Mouse (Mus musculus) brain, adult 2 months (tissue): ENCODE measurements around the gene Creld2.

Experiments
- DNase-seq: peaks from one replicate; pipeline ENCODE4 v3.0.0; 2011; ENCODE audit warnings: low read depth, low spot score

Gene Creld2

GRCm38 (mm10) chr15:88828800-88829705 lies 9.6 kb downstream of the Creld2 start:
- peak; percentile 95 for DNase-seq

DNA sequence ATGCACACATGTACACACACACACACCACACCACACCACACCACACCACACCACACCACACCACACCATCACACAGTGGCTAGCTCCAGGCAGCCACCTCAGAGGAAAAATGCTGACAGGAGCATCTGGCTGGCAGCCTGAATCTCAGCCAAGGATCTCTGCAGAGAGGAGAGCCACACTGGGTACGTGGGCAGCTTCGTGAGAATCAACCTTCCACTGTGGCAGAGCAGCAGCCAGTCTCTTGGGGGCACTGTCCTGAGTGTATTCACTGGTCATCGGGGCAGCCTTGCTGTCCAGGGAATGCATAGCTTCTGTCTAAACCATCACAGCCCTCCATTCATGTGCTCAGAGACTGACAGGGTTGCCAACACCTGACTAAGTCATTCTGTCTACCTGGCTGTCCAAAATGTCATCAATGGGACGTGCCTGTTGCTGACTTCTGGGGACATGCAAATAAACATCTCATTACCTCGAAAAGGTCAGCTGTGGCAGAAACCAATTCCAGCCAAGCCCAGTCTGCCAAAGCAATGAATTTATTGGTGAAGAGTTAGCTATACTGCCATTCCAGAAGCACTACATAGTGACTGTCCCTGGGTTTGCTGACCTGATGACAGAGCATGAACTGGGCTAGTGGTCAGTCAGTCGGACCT lies 10.5 kb downstream of the Creld2 start:
- DNase-seq: peak; percentile 73

- DNase-seq: no peak
Observed at GRCm38 (mm10) chr15:88830696-88831095, 11.2 kb downstream of the Creld2 start.

DNA sequence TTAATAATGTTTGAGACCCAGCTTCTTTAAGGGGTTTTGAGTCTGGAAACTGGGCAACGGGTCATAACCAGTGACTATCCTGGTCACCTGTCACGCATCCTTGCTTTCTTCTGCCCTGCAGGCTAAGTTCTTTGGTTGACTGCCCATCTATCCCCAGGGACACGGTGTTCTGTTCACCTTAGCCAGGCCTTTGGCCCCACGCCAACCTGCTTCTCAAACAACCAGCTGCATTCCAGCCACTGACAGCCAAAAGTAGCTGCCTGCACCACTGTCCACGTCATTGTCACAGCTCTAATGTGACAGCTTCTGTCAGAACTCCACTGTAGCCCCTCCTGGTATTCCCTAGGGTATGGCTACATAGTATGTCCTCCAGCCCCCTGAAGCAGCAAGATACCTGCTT lies 12.0 kb downstream of the Creld2 start:
- no peak for DNase-seq

- DNase-seq: no peak
Observed at GRCm38 (mm10) chr15:88832536-88832935, 13.1 kb downstream of the Creld2 start.

DNA sequence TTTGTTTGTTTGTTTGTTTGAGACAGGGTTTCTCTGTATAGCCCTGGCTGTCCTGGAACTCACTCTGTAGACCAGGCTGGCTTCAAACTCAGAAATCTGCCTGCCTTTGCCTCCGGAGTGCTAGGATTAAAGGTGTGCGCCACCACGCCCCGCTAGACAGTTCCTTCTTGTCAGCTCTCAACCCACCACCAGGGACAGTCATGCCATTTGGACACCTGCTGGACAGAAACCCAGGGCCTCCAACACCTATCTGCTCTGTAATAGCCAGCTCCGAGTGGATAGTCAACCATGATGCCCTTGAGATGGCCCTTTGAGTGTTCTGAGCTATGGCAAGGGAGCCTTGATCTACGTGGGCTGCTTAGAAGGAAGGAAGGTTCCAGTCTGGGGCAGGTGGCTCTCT lies 16.6 kb downstream of the Creld2 start:
- no peak for DNase-seq

GRCm38 (mm10) chr15:88836571-88836970 lies 17.1 kb downstream of the Creld2 start:
- no peak for DNase-seq

DNA sequence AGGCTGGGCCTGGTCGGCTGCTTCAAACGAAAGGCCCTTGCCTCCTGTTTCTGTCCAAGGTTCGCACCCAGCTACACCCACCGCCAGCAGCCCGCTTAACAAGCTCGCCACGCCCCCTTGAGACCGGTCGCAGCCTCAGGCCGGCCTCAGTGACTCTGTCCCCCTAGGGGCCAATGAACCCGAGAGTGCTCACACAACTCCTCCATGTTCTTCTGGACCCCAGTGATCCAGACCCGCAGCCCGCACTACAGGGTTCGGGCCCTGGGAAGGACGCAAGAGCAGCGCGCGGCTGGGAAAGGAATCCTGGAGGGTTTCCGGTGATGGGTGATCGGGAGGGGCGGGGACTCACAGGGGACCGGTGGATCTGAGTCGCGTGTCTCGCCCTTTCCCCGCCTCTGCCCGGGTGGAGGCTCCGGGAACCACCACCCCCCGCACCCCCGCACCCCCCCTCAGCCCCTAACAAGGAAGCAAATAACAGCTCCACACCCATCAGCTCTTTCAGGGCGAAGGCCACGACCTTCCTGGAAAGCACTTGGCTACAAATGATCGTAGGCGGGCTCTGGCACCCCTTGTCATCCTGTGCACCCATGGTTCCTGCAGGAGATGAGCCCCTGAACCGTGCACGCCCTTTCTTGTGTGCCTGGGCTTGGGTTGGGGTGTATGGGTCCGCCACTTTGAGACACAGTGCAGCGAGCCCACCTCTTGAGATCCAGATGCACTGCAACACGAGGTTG lies 17.9 kb downstream of the Creld2 start:
- peak; percentile 83 for DNase-seq

GRCm38 (mm10) chr15:88837977-88838376 lies 18.5 kb downstream of the Creld2 start:
- no peak for DNase-seq

DNA sequence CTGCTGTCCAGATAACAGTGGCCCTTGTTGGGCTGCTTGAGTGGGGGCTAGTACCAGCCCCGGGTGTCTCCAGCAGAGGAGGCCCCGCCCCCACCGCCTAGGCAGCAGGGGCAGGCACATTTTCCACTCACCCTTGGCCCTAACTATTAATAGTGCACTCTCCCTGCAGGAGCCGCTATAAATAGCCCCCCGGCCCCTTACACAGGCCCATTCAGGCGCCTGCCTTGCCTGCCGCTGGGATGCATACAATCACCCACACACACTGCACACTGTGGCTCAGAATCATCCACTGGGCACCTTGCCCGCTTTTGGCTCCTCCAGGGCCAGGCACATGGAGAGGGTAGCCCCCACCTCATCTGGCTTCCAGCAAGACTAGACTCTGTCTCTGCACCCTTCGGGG lies 19.8 kb downstream of the Creld2 start:
- peak; percentile 96 for DNase-seq

DNA sequence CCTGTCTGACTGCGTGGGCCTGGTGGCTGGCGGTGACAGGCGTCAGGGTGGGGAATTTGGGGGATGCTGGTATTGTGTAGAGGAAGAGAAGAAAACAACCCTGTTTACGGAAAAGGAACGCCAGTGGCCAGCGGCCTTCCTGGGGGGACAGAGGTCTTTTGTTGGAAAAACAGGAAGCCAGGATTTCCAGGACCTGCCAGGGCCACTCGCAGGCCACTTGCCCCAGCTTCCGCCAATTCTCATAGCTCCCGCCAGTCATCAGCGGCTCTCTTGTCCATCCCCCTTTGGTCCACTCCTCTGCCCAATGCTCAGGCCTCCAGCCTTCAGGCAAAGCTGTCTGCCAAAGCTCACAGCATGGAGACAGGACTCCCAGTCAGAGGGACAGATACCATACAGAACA lies 20.7 kb downstream of the Creld2 start:
- DNase-seq: peak; percentile 93

GRCm38 (mm10) chr15:88841160-88841559 lies 21.7 kb downstream of the Creld2 start:
- DNase-seq: peak; percentile 43

- DNase-seq: peak; percentile 88
Observed at GRCm38 (mm10) chr15:88841580-88842299, 22.3 kb downstream of the Creld2 start.

GRCm38 (mm10) chr15:88842300-88842673 lies 22.8 kb downstream of the Creld2 start:
- no peak for DNase-seq

- DNase-seq: peak; percentile 93
Observed at GRCm38 (mm10) chr15:88843486-88844097, 24.1 kb downstream of the Creld2 start.

GRCm38 (mm10) chr15:88844966-88845365 lies 25.5 kb downstream of the Creld2 start:
- DNase-seq: no peak

DNA sequence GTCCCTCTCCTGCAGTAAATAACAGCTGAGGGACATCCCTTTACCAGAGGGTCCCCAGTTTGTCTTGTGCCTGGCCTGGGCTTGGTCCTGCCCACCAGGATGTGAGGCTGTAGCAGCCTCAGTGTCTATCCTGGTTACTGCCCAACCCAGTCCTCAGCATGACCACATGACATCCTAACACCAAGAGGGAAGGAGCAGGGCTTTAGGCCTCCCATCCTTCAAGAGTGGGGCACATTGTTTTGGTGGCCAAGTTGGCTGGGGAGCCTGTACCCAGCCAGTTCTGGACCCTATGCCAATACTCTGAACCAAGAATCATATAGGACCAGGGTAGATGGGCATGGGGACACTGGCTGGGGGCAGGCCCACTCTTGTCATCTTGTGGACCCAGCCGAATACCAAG lies 29.2 kb downstream of the Creld2 start:
- no peak for DNase-seq

- DNase-seq: no peak
Observed at GRCm38 (mm10) chr15:88849621-88850020, 30.2 kb downstream of the Creld2 start.

- peak; percentile 95 for DNase-seq
Observed at GRCm38 (mm10) chr15:88850146-88850826, 30.8 kb downstream of the Creld2 start.

- DNase-seq: no peak
Observed at GRCm38 (mm10) chr15:88851076-88851475, 31.6 kb downstream of the Creld2 start.
